Mouse (Mus musculus): Measurements from ENCODE around the gene Nfatc2.

DNA sequence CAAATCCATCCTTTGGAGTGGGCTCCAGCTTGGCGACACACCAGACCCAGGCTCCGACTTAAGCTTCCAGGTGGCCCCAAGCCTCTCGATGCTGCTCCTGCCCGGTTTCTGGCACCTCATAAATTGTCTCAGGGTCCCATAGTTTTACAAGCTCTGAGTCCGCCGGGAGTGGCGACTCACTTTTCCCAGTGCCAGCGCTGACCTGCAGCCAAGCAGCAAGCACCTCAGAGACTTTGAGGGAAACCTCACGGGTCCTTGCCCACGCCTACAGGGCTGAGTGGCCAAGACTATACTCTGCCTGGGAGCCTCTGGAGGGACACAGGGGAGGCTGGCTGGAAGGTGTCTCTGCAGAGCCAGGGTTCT is 74.0 kb downstream of the Nfatc2 start:
- TF ChIP-seq CTCF (IDR thresholded peaks at IDR 0.05; ENCODE audit: borderline replicate concordance, control insufficient read depth, extremely low read depth, insufficient read depth, low read length, poor library complexity) (no peak), POLR2A (IDR thresholded peaks at IDR 0.05; ENCODE audit: control insufficient read depth, extremely low read depth, insufficient read depth, low read length, poor library complexity) (no peak)
